Mouse (Mus musculus) lung, postnatal 0 days (tissue): ENCODE measurements around the gene Rrp7a. TPM values are rescaled to one million over a fixed set of nuclear protein-coding genes. Genes with fewer than 3 reads are reported as not detected.

Source experiments
- ATAC-seq: fragments of 200-750 bp; cut with Nextera tagmentation; 2 replicates; pipeline ENCODE4 v1.8.0; 2017; ENCODE audit warnings: moderate library complexity
- DNase-seq: peaks from one replicate; pipeline ENCODE4 v3.0.0-alpha.2; 2016; ENCODE audit warnings: low spot score
- H3K27ac ChIP-seq: fragments of 300-500 bp; sonication (generic); 2 replicates; pipeline ENCODE4 v1.5.1; 2014; ENCODE audit warnings: antibody characterized with exemption, mild to moderate bottlenecking, low read length, mixed read lengths
- H3K27me3 ChIP-seq: fragments of 300-500 bp; sonication (generic); replicated peaks from 2 replicates; pipeline ENCODE4 v1.6.1; 2014; ENCODE audit warnings: low read length, mixed read lengths; ENCODE audit not compliant: insufficient read depth
- H3K36me3 ChIP-seq: fragments of 300-500 bp; sonication (generic); 2 replicates; pipeline ENCODE4 v1.6.1; 2014; ENCODE audit warnings: low read length, mixed read lengths; ENCODE audit not compliant: insufficient read depth
- H3K4me1 ChIP-seq: fragments of 300-500 bp; sonication (generic); 2 replicates; pipeline ENCODE4 v1.6.1; 2014; ENCODE audit warnings: antibody characterized with exemption, low read depth, low read length, mixed read lengths; ENCODE audit not compliant: insufficient read depth
- H3K4me2 ChIP-seq: fragments of 300-500 bp; sonication (generic); replicated peaks from 2 replicates; pipeline ENCODE4 v1.6.1; 2014; ENCODE audit warnings: low read depth, mild to moderate bottlenecking, low read length, moderate library complexity, mixed read lengths
- H3K4me3 ChIP-seq: fragments of 300-500 bp; sonication (generic); 2 replicates; pipeline ENCODE4 v1.5.1; 2014; ENCODE audit warnings: low read depth, low read length
- H3K9ac ChIP-seq: fragments of 300-500 bp; sonication (generic); replicated peaks from 2 replicates; pipeline ENCODE4 v1.6.1; 2014; ENCODE audit warnings: low read depth, mild to moderate bottlenecking
- H3K9me3 ChIP-seq: fragments of 300-500 bp; sonication (generic); 2 replicates; pipeline ENCODE4 v1.6.1; 2016; ENCODE audit warnings: low read length, mixed read lengths
- CTCF ChIP-seq: IDR thresholded peaks from 2 replicates; pipeline ENCODE4 v1.5.1; 2016; ENCODE audit warnings: antibody characterized with exemption, mild to moderate bottlenecking
- EP300 ChIP-seq: IDR thresholded peaks from 2 replicates; pipeline ENCODE4 v1.6.1; 2016; ENCODE audit warnings: antibody characterized with exemption, mild to moderate bottlenecking, control low read depth
- WGBS: fragments of 180-500 bp; shearing (Covaris S2); extraction: QIAGEN DNeasy Blood & Tissue Kit; methylation state at CpG from one replicate; pipeline ENCODE4 v1.1.7; 2014; 5-methylcytosine and 5-hydroxymethylcytosine counted together
- polyA plus RNA-seq: library from polyadenylated mRNA; unstranded; fragments of >200 nt; fragmentation: Nextera tagmentation; extraction: Ambion mirVana; gene quantifications from 2 replicates; pipeline ENCODE4 v1.2.1, GENCODE M21; 2015

The Rrp7a gene
- polyA plus RNA-seq, 1 experiment from 2014 or later = 38.2 TPM

DNA sequence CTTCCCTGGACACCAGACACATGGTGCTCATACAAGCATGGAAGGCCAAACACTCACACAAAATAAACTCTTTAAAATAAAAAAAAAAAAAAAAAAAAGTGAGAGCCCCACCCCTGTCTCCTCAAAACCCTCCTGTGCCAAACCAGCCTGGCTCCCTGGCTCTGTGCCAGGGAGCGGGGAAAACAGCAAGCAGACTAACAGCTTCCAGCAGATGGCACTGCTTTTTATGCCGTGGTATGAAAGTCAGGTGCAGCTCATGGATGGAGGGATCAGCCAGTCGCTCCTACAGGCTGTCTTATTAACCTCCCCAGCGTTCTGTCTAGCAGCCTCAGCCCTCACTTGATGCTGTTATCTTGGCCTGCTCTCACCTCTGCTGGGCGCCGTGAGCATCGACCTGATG is 4.2 kb downstream of the Rrp7a start:
- WGBS = 52% methylated on average over 7 of the region's 7 CpGs
- H3K9ac ChIP-seq = no peak overlapping the region
- no peak overlapping the region for H3K27ac ChIP-seq
- H3K9me3 ChIP-seq = no peaks in the 10 kb centered on the region
- no peaks in the 10 kb centered on the region for H3K27me3 ChIP-seq
- H3K4me1 ChIP-seq = peaks cover 4% of the 10 kb centered on the region; the same call in 1 of the 2 replicates
- TF ChIP-seq CTCF (peak; percentile 63), EP300 (no peak)
- peaks cover 20% of the 10 kb centered on the region; the same call in 1 of the 2 replicates for H3K36me3 ChIP-seq
- DNase-seq (peak; percentile 66), ATAC-seq (no peak)
- H3K4me3 ChIP-seq = no peak overlapping the region
- no peak overlapping the region for H3K4me2 ChIP-seq

- Histone ChIP-seq H3K4me2 (no peak overlapping the region), H3K4me3 (no peak overlapping the region), H3K9me3 (no peaks in the 10 kb centered on the region), H3K27me3 (no peaks in the 10 kb centered on the region), H3K27ac (no peak overlapping the region), H3K4me1 (no peaks in the 10 kb centered on the region), H3K36me3 (peaks cover 20% of the 10 kb centered on the region; the same call in 1 of the 2 replicates), H3K9ac (no peak overlapping the region)
- ATAC-seq (no peak), DNase-seq (no peak)
- WGBS = 85% methylated on average over 6 of the region's 6 CpGs
- TF ChIP-seq EP300 = no peak
- TF ChIP-seq CTCF = no peak
Measured at GRCm38 (mm10) chr15:83115071-83115470, 7.5 kb downstream of the Rrp7a start.

DNA sequence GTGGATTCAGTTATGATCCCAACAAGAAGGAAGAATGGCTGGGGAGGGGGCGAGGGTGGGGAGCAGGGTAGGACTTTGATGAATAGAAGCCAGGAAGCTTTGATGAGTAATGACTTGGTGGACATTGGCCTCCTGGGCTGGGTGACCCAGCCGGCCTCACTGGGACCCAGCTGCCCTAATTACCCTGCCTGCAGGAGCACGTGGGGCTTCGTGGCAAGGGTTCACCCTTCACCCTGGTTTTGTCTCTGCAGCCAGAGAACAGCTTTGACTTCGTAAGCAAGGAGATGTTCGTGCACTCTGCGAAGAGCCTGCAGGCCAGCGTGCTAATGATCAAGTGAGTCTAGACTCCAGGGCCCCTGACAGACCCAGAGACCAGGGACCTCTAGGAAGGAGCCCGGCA is 8.5 kb downstream of the Rrp7a start:
- Histone ChIP-seq H3K4me1 (no peaks in the 10 kb centered on the region), H3K27me3 (no peaks in the 10 kb centered on the region), H3K9me3 (no peaks in the 10 kb centered on the region), H3K27ac (no peak overlapping the region), H3K9ac (no peak overlapping the region), H3K4me3 (no peak overlapping the region), H3K4me2 (no peak overlapping the region), H3K36me3 (peaks cover 20% of the 10 kb centered on the region; the same call in 1 of the 2 replicates)
- no peak for TF ChIP-seq EP300
- TF ChIP-seq CTCF = no peak
- WGBS = 82% methylated on average over 9 of the region's 9 CpGs
- ATAC-seq (no peak), DNase-seq (no peak)

GRCm38 (mm10) chr15:83112898-83113297 is 9.7 kb downstream of the Rrp7a start:
- H3K9me3 ChIP-seq = no peaks in the 10 kb centered on the region
- ATAC-seq (peak; percentile 83), DNase-seq (peak; percentile 76)
- peaks cover 17% of the 10 kb centered on the region; the same call in 1 of the 2 replicates for H3K36me3 ChIP-seq
- H3K27ac ChIP-seq = no peak overlapping the region
- 19% methylated on average over 10 of the region's 11 CpGs for WGBS
- H3K27me3 ChIP-seq = no peaks in the 10 kb centered on the region
- H3K4me3 ChIP-seq = no peak overlapping the region
- H3K4me1 ChIP-seq = no peaks in the 10 kb centered on the region
- H3K9ac ChIP-seq = no peak overlapping the region
- TF ChIP-seq EP300 (no peak), CTCF (peak; percentile 84)
- no peak overlapping the region for H3K4me2 ChIP-seq

DNA sequence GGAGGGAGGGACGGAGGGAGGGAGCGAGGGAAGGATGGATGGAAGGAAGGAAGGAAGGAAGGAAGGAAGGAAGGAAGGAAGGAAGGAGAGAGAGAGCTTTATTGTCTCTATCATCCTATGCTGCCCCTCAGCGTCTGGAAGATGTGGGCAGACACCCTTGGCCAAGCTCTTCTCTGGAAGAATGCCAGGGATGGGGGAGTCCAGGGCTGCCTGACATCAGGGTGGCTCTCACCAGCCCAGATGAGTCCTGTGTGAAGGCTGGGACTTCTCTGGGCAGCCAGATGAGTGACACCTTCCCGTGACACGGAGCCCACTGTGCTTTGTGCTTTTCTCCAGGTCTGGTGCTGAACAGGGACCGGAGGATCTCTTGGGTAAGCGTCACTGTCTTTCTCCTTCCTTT is 10.7 kb downstream of the Rrp7a start:
- 0 out of 2 replicates have a peak, but pooled peaks cover 6% of the 10 kb centered on the region for H3K36me3 ChIP-seq
- H3K9me3 ChIP-seq = no peaks in the 10 kb centered on the region
- H3K4me3 ChIP-seq = no peak overlapping the region
- 75% methylated on average over 7 of the region's 7 CpGs for WGBS
- ATAC-seq = no peak
- H3K4me1 ChIP-seq = no peaks in the 10 kb centered on the region
- H3K4me2 ChIP-seq = no peak overlapping the region
- DNase-seq = no peak
- H3K9ac ChIP-seq = no peak overlapping the region
- TF ChIP-seq CTCF (no peak), EP300 (no peak)
- H3K27ac ChIP-seq = no peak overlapping the region
- no peaks in the 10 kb centered on the region for H3K27me3 ChIP-seq

- no peak for ATAC-seq
- H3K9ac ChIP-seq = no peak overlapping the region
- H3K27me3 ChIP-seq = no peaks in the 10 kb centered on the region
- no peaks in the 10 kb centered on the region for H3K4me1 ChIP-seq
- H3K27ac ChIP-seq = no peak overlapping the region
- no peak for TF ChIP-seq EP300
- TF ChIP-seq CTCF = no peak
- 57% methylated on average over 6 of the region's 6 CpGs for WGBS
- no peak overlapping the region for H3K4me2 ChIP-seq
- DNase-seq = no peak
- H3K36me3 ChIP-seq = 0 out of 2 replicates have a peak, but pooled peaks cover 6% of the 10 kb centered on the region
- no peaks in the 10 kb centered on the region for H3K9me3 ChIP-seq
- no peak overlapping the region for H3K4me3 ChIP-seq
Measured at GRCm38 (mm10) chr15:83111290-83111689, 11.3 kb downstream of the Rrp7a start.

DNA sequence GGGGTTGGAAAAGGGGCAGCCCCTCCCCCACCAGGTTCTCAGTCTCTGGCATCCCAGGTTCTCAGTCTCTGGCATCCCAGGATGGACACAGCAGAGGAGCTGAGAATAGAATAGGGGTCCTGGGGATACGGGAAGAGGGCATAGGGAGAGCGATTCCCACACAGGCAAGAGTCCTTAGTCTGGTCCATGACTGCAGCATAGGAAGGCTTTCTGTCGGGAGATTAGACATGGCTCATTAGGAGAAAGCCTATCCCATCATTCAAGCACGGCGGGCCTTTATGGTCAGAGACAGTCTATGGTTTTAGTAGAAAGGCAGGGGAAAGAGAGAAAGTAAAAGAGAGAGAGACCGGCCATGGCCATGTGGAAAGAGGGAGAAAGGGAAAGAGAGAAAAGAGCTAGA is 14.8 kb downstream of the Rrp7a start:
- H3K9me3 ChIP-seq = no peaks in the 10 kb centered on the region
- 81% methylated on average over 6 of the region's 6 CpGs for WGBS
- no peak for ATAC-seq
- H3K4me2 ChIP-seq = no peak overlapping the region
- no peak overlapping the region for H3K27ac ChIP-seq
- no peaks in the 10 kb centered on the region for H3K27me3 ChIP-seq
- H3K4me3 ChIP-seq = no peak overlapping the region
- DNase-seq = no peak
- no peaks in the 10 kb centered on the region for H3K36me3 ChIP-seq
- TF ChIP-seq CTCF = no peak
- TF ChIP-seq EP300 = no peak
- no peaks in the 10 kb centered on the region for H3K4me1 ChIP-seq
- no peak overlapping the region for H3K9ac ChIP-seq
